Mouse (Mus musculus) hindbrain, embryonic 14.5 days (tissue): Measurements from ENCODE around the gene Ints11. TPM values are rescaled to one million over a fixed set of nuclear protein-coding genes. Genes with fewer than 3 reads are reported as not detected.
A peak's percentile ranks its signal among the peaks of the same experiment; 100 is the strongest.

Experiments used
- ATAC-seq: fragments of 200-750 bp; cut with Nextera tagmentation; 2 replicates; pipeline ENCODE4 v1.8.0; 2017; ENCODE audit warnings: moderate number of reproducible peaks, mild to moderate bottlenecking, moderate TSS enrichment, moderate library complexity; ENCODE audit not compliant: low FRiP score
- DNase-seq: peaks from one replicate; pipeline ENCODE4 v3.0.0-alpha.2; 2015; ENCODE audit warnings: low spot score
- H3K27ac ChIP-seq: fragments of 300-500 bp; sonication (generic); 2 replicates; pipeline ENCODE4 v1.5.1; 2014; ENCODE audit warnings: mild to moderate bottlenecking, moderate library complexity
- H3K27me3 ChIP-seq: fragments of 300-500 bp; sonication (generic); 2 replicates; pipeline ENCODE4 v1.6.1; 2014; ENCODE audit warnings: mild to moderate bottlenecking, low read length, mixed read lengths; ENCODE audit not compliant: control insufficient read depth, insufficient read depth
- H3K36me3 ChIP-seq: fragments of 300-500 bp; sonication (generic); replicated peaks from 2 replicates; pipeline ENCODE4 v1.6.1; 2014; ENCODE audit not compliant: control insufficient read depth, insufficient read depth
- H3K4me1 ChIP-seq: fragments of 300-500 bp; sonication (generic); replicated peaks from 2 replicates; pipeline ENCODE4 v1.6.1; 2014; ENCODE audit warnings: antibody characterized with exemption, low read length, mixed read lengths; ENCODE audit not compliant: control insufficient read depth, insufficient read depth
- H3K4me2 ChIP-seq: fragments of 300-500 bp; sonication (generic); replicated peaks from 2 replicates; pipeline ENCODE4 v1.6.1; 2014; ENCODE audit warnings: mild to moderate bottlenecking, moderate library complexity
- H3K4me3 ChIP-seq: fragments of 300-500 bp; sonication (generic); replicated peaks from 2 replicates; pipeline ENCODE4 v1.5.1; 2014; ENCODE audit warnings: mild to moderate bottlenecking, low read length
- H3K9ac ChIP-seq: fragments of 300-500 bp; sonication (generic); 2 replicates; pipeline ENCODE4 v1.6.1; 2014
- H3K9me3 ChIP-seq: fragments of 300-500 bp; sonication (generic); 2 replicates; pipeline ENCODE4 v1.6.1; 2016; ENCODE audit warnings: low read length; ENCODE audit not compliant: control insufficient read depth
- WGBS: fragments of 180-500 bp; shearing (Covaris S2); extraction: QIAGEN DNeasy Blood & Tissue Kit; methylation state at CpG from one replicate; pipeline ENCODE4 v1.1.7; 2014; 5-methylcytosine and 5-hydroxymethylcytosine counted together
- polyA plus RNA-seq: library from polyadenylated mRNA; unstranded; fragments of >200 nt; fragmentation: Nextera tagmentation; extraction: Ambion mirVana; gene quantifications from 2 replicates; pipeline ENCODE4 v1.2.1, GENCODE M21; 2014

The Ints11 gene
- 69.6 and 71.4 TPM in 2 replicates for polyA plus RNA-seq

DNA sequence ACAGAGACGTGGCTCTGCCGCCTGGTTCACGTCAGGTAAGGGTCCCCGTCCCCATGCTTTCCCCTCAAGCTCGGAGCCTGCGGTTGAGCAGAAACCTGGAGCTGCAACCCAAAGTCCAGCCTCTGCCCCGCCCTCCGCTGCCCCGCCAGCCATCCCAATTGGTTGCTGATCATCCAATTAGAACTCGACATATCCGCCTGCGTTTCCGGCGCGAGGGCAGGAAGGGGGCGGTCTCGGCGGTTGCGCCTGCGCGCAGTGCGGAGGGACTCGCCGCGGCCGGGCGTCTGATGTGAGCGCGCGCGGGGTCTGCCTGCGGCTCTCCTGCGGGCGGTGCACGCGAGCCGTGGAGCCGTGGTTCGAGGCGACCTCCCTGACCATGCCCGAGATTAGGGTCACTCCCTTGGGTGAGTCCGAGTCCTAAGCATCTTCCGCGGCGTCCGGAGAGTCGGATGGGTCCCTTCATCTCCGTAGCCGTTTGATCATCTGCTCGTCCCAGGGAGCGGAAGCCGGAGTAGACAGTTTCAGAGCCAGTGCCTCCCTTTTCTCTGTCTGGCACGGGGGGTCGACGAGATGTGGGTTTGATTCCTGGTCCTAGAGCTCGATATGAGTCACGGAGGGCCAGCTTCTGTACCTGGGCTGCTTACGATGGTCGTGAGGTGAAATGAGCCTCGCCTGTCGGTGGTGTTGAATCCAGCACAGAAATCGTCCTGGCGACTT, at the start of gene Ints11, which contains the start of gene Cptp:
Gene Ints11, plus strand, starts transcription at position 230 of the 717 bp plus-strand sequence.
Gene Cptp, minus strand, starts transcription at position 124 of the 717 bp plus-strand sequence.
- Histone ChIP-seq H3K9ac (peak within 1 kb of the TSS; percentile 72), H3K9me3 (no peaks in the 10 kb centered on the region), H3K4me2 (peak within 1 kb of the TSS; percentile 89), H3K27ac (peak within 1 kb of the TSS; percentile 77), H3K4me3 (peak within 1 kb of the TSS; percentile 50), H3K27me3 (no peaks in the 10 kb centered on the region), H3K4me1 (peaks cover 17% of the 10 kb centered on the region), H3K36me3 (peaks cover 46% of the 10 kb centered on the region)
- DNase-seq (peak; percentile 96), ATAC-seq (peak; percentile 96)
- under 1% methylated on average over 59 of the region's 63 CpGs for WGBS

DNA sequence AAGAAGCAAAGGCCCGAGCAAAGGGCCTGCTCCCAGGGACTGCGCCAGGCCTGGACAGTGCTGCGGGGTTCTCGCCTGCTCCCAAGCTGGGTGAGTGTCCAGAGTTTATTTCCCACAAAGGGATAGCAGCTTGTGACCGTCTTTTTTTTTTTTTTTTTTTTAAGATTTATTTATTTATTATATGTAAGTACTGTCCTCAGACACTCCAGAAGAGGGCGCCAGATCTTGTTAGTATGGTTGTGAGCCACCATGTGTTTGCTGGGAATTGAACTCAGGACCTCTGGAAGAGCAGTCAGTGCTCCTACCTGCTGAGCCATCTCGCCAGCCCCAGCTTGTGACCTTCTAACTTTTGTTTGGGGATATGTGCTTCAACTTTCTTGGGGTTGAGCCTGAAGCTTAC, 48.3 kb upstream of the Ints11 start:
- Histone ChIP-seq H3K9ac (no peak overlapping the region), H3K36me3 (peaks cover 98% of the 10 kb centered on the region), H3K4me1 (no peaks in the 10 kb centered on the region), H3K9me3 (no peaks in the 10 kb centered on the region), H3K4me3 (no peak overlapping the region), H3K27ac (no peak overlapping the region), H3K27me3 (no peaks in the 10 kb centered on the region), H3K4me2 (no peak overlapping the region)
- 79% methylated on average over 7 of the region's 7 CpGs for WGBS
- ATAC-seq (no peak), DNase-seq (no peak)

DNA sequence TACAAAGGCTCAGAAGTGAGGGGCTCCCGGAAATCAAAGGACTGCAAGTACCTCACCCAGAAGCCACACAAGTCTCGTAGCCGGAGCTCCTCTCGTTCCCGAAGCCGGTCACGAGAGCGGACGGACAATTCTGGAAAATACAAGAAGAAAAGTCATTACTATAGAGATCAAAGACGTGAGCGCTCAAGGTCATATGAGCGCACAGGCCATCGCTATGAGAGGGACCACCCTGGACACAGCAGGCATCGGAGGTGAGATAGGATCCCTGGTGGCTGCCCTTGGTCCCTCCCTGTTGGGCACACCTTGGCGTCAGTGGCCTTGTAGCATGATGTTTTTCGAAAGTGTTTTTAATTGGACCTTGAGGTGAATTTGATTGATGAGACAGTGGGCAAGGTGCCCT, 45.9 kb upstream of the Ints11 start:
- H3K27me3 ChIP-seq, result no peaks in the 10 kb centered on the region
- ATAC-seq (no peak), DNase-seq (no peak)
- H3K4me3 ChIP-seq, result no peak overlapping the region
- H3K4me1 ChIP-seq, result no peaks in the 10 kb centered on the region
- H3K27ac ChIP-seq, result no peak overlapping the region
- no peak overlapping the region for H3K4me2 ChIP-seq
- 96% methylated on average over 16 of the region's 16 CpGs for WGBS
- H3K36me3 ChIP-seq, result peaks cover 97% of the 10 kb centered on the region
- no peaks in the 10 kb centered on the region for H3K9me3 ChIP-seq
- no peak overlapping the region for H3K9ac ChIP-seq

DNA sequence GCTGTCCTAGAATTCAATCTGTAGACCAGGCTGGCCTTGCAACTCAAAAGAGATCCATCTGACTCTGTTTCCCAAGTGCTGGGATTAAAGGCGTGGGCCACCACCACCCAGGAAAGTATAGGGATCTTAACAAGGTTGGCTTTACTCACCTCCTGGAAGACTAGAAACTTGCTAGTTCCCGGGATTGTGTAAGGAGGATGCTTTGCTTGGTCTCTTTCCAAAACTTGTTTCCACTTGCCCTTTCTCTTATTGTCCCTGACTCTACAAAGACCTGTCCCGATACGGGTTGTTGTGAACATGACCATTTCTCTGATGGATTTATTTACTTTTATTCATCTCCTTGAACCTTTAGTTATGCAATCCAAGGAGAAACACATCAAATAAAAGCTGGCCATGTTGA, 39.5 kb upstream of the Ints11 start:
- Histone ChIP-seq H3K4me1 (peaks cover 19% of the 10 kb centered on the region), H3K27me3 (no peaks in the 10 kb centered on the region), H3K9me3 (no peaks in the 10 kb centered on the region), H3K27ac (no peak overlapping the region), H3K4me2 (no peak overlapping the region), H3K9ac (no peak overlapping the region), H3K4me3 (no peak overlapping the region), H3K36me3 (peaks cover 46% of the 10 kb centered on the region)
- 92% methylated on average over 4 of the region's 4 CpGs for WGBS
- ATAC-seq (no peak), DNase-seq (no peak)

DNA sequence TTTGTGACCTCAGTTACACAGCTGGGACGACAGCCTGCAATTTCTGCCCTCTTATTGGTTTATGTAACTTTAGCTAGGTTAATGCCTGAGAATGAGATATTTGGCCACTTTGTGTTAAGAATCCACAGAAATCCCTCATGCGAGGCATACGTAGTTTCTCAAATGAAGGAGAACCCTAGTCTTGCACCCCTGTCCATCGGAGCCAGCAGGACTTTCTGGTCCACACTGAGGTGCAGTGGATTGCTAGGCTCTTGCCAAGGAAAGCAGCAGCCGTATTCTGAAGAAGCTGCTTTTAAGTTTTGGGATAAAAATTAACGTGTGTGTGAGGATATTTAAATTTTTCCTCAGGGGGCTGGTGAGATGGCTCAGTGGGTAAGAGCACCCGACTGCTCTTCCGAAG, 38.8 kb upstream of the Ints11 start:
- no peaks in the 10 kb centered on the region for H3K27me3 ChIP-seq
- ATAC-seq, result no peak
- no peaks in the 10 kb centered on the region for H3K9me3 ChIP-seq
- H3K4me1 ChIP-seq, result peaks cover 19% of the 10 kb centered on the region
- no peak overlapping the region for H3K9ac ChIP-seq
- no peak for DNase-seq
- no peak overlapping the region for H3K27ac ChIP-seq
- WGBS, result 53% methylated on average over 8 of the region's 8 CpGs
- H3K4me2 ChIP-seq, result peak overlapping the region; percentile 99
- peak overlapping the region; percentile 64; the same call in 1 of the 2 replicates for H3K4me3 ChIP-seq
- peaks cover 39% of the 10 kb centered on the region for H3K36me3 ChIP-seq

DNA sequence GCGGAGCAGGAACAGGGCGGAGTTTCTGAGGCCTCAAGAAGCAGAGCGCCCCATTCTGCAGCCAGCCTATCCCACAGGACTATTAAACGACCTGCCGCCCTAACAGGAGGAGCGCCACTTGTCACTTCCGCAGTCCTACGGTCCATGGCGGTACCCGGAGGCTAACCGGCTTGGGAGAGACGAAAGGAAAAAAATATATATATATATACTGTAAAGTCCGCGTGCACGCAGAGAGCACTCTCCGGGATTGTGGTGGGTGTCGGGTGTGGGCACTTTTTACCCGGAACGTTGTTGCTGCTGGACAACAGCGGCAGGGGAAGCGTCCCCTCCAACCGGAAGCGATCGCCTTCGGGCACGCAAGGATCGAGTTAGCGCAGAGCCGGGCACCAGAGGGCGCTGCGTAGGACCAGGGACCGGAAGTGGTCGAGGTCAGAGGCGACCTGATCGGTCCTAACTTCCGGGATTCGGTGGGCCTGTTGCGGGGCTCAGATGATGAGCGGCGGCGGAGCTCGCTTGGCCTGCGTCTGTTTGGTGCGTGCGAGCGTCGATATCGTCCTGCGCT, 38.1 kb upstream of the Ints11 start, which contains the start of gene Aurkaip1:
Gene Aurkaip1, plus strand, starts transcription at position 68 of the 562 bp plus-strand sequence.
- Histone ChIP-seq H3K4me2 (peak within 1 kb of the TSS; percentile 99), H3K27ac (peak within 1 kb of the TSS; percentile 89), H3K4me3 (peak within 1 kb of the TSS; percentile 64), H3K36me3 (peaks cover 35% of the 10 kb centered on the region), H3K4me1 (peaks cover 19% of the 10 kb centered on the region), H3K27me3 (no peaks in the 10 kb centered on the region), H3K9me3 (no peaks in the 10 kb centered on the region), H3K9ac (peak within 1 kb of the TSS; percentile 89)
- ATAC-seq (peak; percentile 92), DNase-seq (peak; percentile 95)
- WGBS, result under 1% methylated on average over 49 of the region's 49 CpGs

DNA sequence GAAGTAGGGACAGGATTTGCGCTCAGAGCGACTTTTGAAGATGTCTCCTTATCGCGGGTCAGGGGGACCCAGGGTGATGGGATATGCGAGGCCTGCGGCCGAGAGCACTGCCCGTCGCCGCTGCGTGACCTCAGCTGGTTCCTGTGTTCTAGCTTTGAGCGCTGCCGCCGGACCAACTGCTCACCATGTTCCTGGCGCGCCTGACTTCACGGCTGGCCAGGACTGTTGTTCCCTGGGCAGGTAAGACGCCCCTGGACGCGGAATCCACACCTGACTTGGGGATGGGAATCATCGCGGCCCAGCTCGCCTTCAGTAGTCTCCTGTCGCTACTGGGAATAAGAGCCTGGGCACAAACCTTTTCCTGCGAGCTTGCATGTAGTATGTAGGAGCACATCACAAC, 37.5 kb upstream of the Ints11 start:
- Histone ChIP-seq H3K4me2 (peak overlapping the region; percentile 99), H3K27ac (peak overlapping the region; percentile 89), H3K27me3 (no peaks in the 10 kb centered on the region), H3K4me3 (peak overlapping the region; percentile 64), H3K9ac (peak overlapping the region; percentile 89), H3K9me3 (no peaks in the 10 kb centered on the region), H3K36me3 (peaks cover 29% of the 10 kb centered on the region), H3K4me1 (peaks cover 19% of the 10 kb centered on the region)
- DNase-seq (no peak), ATAC-seq (peak; percentile 35)
- under 1% methylated on average over 25 of the region's 25 CpGs for WGBS

DNA sequence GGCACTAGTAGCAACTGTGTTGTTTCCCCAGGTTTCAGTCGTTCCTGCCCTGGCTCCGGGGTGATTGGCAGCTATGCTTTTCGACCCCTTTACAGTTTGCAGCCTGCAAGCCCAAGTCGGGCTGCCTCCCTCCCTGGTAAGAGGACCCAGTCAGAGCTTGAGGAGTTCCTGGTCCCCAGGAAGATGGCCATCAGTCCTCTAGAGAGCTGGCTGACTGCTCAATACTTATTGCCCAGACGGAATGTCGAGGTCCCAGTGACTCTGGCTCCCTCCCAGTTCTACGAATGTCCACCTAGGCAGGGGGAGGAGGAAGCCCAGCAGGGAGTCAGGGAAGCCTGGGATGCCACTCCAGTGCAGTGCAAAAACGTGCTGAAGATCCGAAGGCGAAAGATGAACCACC, 37.0 kb upstream of the Ints11 start:
- Histone ChIP-seq H3K9me3 (no peaks in the 10 kb centered on the region), H3K27ac (peak overlapping the region; percentile 89; the same call in 1 of the 2 replicates), H3K27me3 (no peaks in the 10 kb centered on the region), H3K9ac (peak overlapping the region; percentile 89), H3K4me1 (peaks cover 19% of the 10 kb centered on the region), H3K4me2 (peak overlapping the region; percentile 99), H3K36me3 (peaks cover 25% of the 10 kb centered on the region; the same call in 1 of the 2 replicates), H3K4me3 (peak overlapping the region; percentile 64)
- WGBS, result 61% methylated on average over 10 of the region's 10 CpGs
- DNase-seq (no peak), ATAC-seq (no peak)

DNA sequence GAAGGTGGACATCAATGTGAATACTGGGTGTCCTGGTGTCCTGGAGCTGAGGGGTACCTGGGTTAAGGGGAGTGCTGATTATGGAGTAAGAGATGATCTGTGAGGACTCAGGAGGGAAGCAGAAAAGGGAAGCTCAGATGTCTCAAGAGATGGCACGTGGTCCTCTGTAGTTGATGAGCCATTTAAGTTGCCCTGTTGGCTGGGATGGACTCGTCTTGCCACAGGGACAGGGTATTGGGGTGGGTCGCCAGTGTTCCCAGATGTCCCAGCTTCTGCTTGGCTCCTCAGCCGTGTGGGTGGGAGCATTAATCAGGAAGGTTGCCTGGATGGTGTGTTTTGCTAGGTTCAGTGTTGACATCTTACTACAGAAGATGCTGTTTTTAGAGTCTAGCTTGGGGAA, 36.1 kb upstream of the Ints11 start:
- no peak overlapping the region for H3K4me2 ChIP-seq
- WGBS, result 78% methylated on average over 4 of the region's 4 CpGs
- peaks cover 19% of the 10 kb centered on the region for H3K4me1 ChIP-seq
- peaks cover 15% of the 10 kb centered on the region; the same call in 1 of the 2 replicates for H3K36me3 ChIP-seq
- H3K4me3 ChIP-seq, result no peak overlapping the region
- H3K27ac ChIP-seq, result no peak overlapping the region
- no peaks in the 10 kb centered on the region for H3K9me3 ChIP-seq
- DNase-seq, result no peak
- ATAC-seq, result no peak
- no peak overlapping the region for H3K9ac ChIP-seq
- H3K27me3 ChIP-seq, result no peaks in the 10 kb centered on the region
